Mouse (Mus musculus) C2C12 (cell line): Measurements from ENCODE around the gene Sec22c. TPM values are rescaled to one million over a fixed set of nuclear protein-coding genes. Genes with fewer than 3 reads are reported as not detected.

Experiments
- H3K27me3 ChIP-seq: one replicate; pipeline ENCODE4 v1.6.1; 2011; ENCODE audit not compliant: control insufficient read depth, insufficient read depth, insufficient read length
- H3K36me3 ChIP-seq: one replicate; pipeline ENCODE4 v1.6.1; 2011; ENCODE audit not compliant: control insufficient read depth, insufficient read depth
- H3K4me3 ChIP-seq: one replicate; pipeline ENCODE4 v1.5.1; 2011; ENCODE audit warnings: mild to moderate bottlenecking, control low read depth; ENCODE audit not compliant: poor library complexity, insufficient read depth, severe bottlenecking
- H3K79me2 ChIP-seq: one replicate; pipeline ENCODE4 v1.6.1; 2011; ENCODE audit not compliant: control insufficient read depth, insufficient read depth
- H3K79me3 ChIP-seq: one replicate; pipeline ENCODE4 v1.6.1; 2011; ENCODE audit warnings: low read depth, control low read depth
- H3ac ChIP-seq: one replicate; pipeline ENCODE3; 2011; ENCODE audit warnings: low read depth; ENCODE audit not compliant: control insufficient read depth, insufficient read length
- CEBPB ChIP-seq: IDR thresholded peaks from one replicate; pipeline ENCODE4 v1.6.1; 2011; ENCODE audit warnings: low read depth, mild to moderate bottlenecking, control low read depth, moderate library complexity
- CTCF ChIP-seq: IDR thresholded peaks from one replicate; pipeline ENCODE4 v1.5.1; 2011; ENCODE audit not compliant: control insufficient read depth, insufficient read depth, insufficient read length
- FOSL1 ChIP-seq: IDR thresholded peaks from one replicate; pipeline ENCODE4 v1.8.0; 2011; ENCODE audit warnings: mild to moderate bottlenecking, low read length; ENCODE audit not compliant: poor library complexity, insufficient read depth, severe bottlenecking
- MAX ChIP-seq: IDR thresholded peaks from one replicate; pipeline ENCODE4 v1.6.1; 2011; ENCODE audit warnings: mild to moderate bottlenecking, control low read depth
- MYOD1 ChIP-seq: IDR thresholded peaks from one replicate; pipeline ENCODE4 v1.6.1; 2011; ENCODE audit warnings: low read depth; ENCODE audit not compliant: control insufficient read depth, insufficient read length
- MYOG ChIP-seq: IDR thresholded peaks from one replicate; pipeline ENCODE4 v1.6.1; 2011; ENCODE audit not compliant: control insufficient read depth, insufficient read length; ENCODE audit errors: extremely low read depth
- USF1 ChIP-seq: IDR thresholded peaks from one replicate; pipeline ENCODE4 v1.6.1; 2011; ENCODE audit warnings: low read depth, mild to moderate bottlenecking, control low read depth, moderate library complexity
- polyA plus RNA-seq: library from polyadenylated mRNA; unstranded; fragments of >200 nt; fragmentation: generic; extraction: Trizol; gene quantifications from one replicate; pipeline ENCODE4 v1.2.1, GENCODE M21; 2012; ENCODE audit warnings: missing spikeins

Gene Sec22c
- polyA plus RNA-seq, 1 experiment, result 8.0 TPM

DNA sequence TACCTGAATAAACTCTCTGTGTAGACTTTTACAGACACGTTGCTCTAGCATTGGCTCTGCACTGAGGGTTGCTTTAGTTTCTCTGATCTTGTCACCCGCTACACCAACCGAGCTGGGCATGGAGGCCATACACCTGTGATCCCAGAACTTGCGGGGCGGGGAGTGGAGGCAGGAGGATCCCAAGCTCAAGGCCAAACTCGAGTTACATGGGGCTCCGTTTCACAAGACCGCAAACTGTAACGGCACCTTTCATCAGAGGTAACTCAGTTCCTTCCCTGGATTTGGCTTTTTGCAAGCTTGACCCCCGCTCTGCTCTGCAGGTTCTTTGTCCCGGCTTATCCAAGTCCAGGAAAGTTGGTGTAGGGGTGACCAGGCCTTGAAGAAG, 1.0 kb downstream of the Sec22c start:
- Histone ChIP-seq H3K79me2 (no peaks in the 10 kb centered on the region), H3K36me3 (no peaks in the 10 kb centered on the region), H3K4me3 (peak overlapping the region; percentile 40), H3ac (peak overlapping the region; percentile 50), H3K27me3 (no peaks in the 10 kb centered on the region), H3K79me3 (no peaks in the 10 kb centered on the region)
- no peak for TF ChIP-seq CTCF
- no peak for TF ChIP-seq CEBPB
- no peak for TF ChIP-seq MYOG
- no peak for TF ChIP-seq MAX
- no peak for TF ChIP-seq FOSL1
- TF ChIP-seq MYOD1, result no peak
- TF ChIP-seq USF1, result no peak

DNA sequence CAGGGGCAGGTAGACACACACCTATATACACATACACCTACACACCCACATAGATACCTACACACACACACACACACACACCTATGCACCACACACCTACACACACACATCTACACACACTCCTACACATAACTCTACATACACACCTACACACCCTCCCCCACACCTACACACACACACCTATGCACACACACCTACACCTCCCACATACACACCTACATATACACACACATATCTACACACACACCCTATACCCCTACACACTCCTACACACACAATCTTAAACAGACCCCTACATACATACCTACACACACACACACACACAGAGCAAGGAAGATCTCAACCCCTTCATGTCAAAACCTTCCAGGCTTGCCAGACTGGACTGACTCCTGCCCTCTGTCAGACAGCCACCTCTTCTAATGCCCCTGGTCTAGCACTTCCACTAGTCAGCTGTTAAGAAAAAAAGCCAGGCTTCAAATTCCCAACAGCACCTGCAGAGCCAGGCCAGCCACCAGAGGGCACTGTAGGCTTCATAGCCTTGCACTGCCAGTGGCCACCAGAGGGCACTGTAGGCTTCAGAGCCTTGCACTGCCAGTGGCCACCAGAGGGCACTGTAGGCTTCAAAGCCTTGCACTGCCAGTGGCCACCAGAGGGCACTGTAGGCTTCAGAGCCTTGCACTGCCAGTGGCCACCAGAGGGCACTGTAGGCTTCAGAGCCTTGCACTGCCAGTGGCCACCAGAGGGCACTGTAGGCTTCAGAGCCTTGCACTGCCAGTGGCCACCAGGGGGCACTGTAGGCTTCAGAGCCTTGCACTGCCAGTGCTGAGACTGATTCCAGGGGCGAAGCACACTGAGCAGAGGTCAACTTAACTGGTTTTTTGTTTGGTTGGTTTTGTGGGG, 7.9 kb downstream of the Sec22c start:
- Histone ChIP-seq H3K36me3 (no peaks in the 10 kb centered on the region), H3K4me3 (no peak overlapping the region), H3ac (no peak overlapping the region), H3K79me3 (no peaks in the 10 kb centered on the region), H3K27me3 (no peaks in the 10 kb centered on the region), H3K79me2 (no peaks in the 10 kb centered on the region)
- TF ChIP-seq CEBPB (no peak), CTCF (peak; percentile 92)

- H3K36me3 ChIP-seq, result no peaks in the 10 kb centered on the region
- TF ChIP-seq FOSL1, result no peak
- no peaks in the 10 kb centered on the region for H3K79me2 ChIP-seq
- H3ac ChIP-seq, result no peak overlapping the region
- no peaks in the 10 kb centered on the region for H3K27me3 ChIP-seq
- H3K4me3 ChIP-seq, result no peak overlapping the region
- no peaks in the 10 kb centered on the region for H3K79me3 ChIP-seq
Observed at GRCm38 (mm10) chr9:121696626-121697025, 8.7 kb downstream of the Sec22c start.

- Histone ChIP-seq H3K4me3 (no peak overlapping the region), H3K36me3 (peaks cover 3% of the 10 kb centered on the region), H3ac (no peak overlapping the region), H3K27me3 (no peaks in the 10 kb centered on the region), H3K79me2 (no peaks in the 10 kb centered on the region), H3K79me3 (no peaks in the 10 kb centered on the region)
- no peak for TF ChIP-seq USF1
- TF ChIP-seq MAX, result no peak
Observed at GRCm38 (mm10) chr9:121694736-121695135, 10.6 kb downstream of the Sec22c start.

DNA sequence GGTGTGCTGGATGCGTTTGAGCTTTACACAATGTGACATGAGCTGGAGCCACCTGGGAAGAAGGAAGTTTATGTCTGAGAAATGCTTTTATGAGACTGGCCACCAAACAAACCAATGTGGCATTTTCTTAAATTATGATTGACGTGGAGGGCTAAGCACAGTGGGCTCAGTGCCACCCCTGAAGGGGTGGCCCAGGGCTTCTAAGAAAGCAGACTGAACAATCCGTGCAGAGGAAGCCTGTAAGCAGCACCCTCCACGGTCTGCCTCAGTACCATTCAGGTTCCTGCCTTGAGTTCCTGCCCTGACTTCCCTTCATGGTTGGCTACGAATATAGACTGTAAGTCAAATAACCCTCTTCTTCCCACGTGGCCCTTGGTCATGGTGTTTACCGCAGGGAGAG, 14.6 kb downstream of the Sec22c start:
- no peak for TF ChIP-seq CTCF
- TF ChIP-seq USF1, result no peak
- TF ChIP-seq MAX, result no peak
- TF ChIP-seq FOSL1, result no peak
- no peak for TF ChIP-seq CEBPB
- no peak for TF ChIP-seq MYOD1
- Histone ChIP-seq H3K27me3 (no peaks in the 10 kb centered on the region), H3K79me2 (no peaks in the 10 kb centered on the region), H3K79me3 (no peaks in the 10 kb centered on the region), H3K36me3 (peaks cover 12% of the 10 kb centered on the region), H3ac (no peak overlapping the region), H3K4me3 (no peak overlapping the region)

GRCm38 (mm10) chr9:121690200-121690651, 15.1 kb downstream of the Sec22c start:
- Histone ChIP-seq H3K27me3 (no peaks in the 10 kb centered on the region), H3ac (no peak overlapping the region), H3K36me3 (peaks cover 12% of the 10 kb centered on the region), H3K79me2 (no peaks in the 10 kb centered on the region), H3K4me3 (no peak overlapping the region), H3K79me3 (no peaks in the 10 kb centered on the region)
- no peak for TF ChIP-seq MAX
- no peak for TF ChIP-seq CEBPB
- TF ChIP-seq USF1, result no peak
- no peak for TF ChIP-seq CTCF
- no peak for TF ChIP-seq FOSL1
- no peak for TF ChIP-seq MYOG
- no peak for TF ChIP-seq MYOD1

GRCm38 (mm10) chr9:121684702-121685101, 20.6 kb downstream of the Sec22c start:
- Histone ChIP-seq H3K79me3 (no peaks in the 10 kb centered on the region), H3K79me2 (no peaks in the 10 kb centered on the region), H3K4me3 (no peak overlapping the region), H3K27me3 (no peaks in the 10 kb centered on the region), H3ac (no peak overlapping the region), H3K36me3 (peaks cover 13% of the 10 kb centered on the region)
- TF ChIP-seq MAX, result no peak
- TF ChIP-seq USF1, result no peak
- TF ChIP-seq CTCF, result no peak
- TF ChIP-seq MYOG, result no peak
- no peak for TF ChIP-seq CEBPB
- TF ChIP-seq FOSL1, result no peak
